Mouse (Mus musculus) stomach, postnatal 0 days (tissue): ENCODE data around the gene Senp3. TPM values are rescaled to one million over a fixed set of nuclear protein-coding genes. Genes with fewer than 3 reads are reported as not detected.

Experiments used
- ATAC-seq: fragments of 200-750 bp; cut with Nextera tagmentation; 2 replicates; pipeline ENCODE4 v1.8.0; 2017; ENCODE audit not compliant: low FRiP score, low TSS enrichment
- DNase-seq: peaks from one replicate; pipeline ENCODE4 v3.0.0-alpha.2; 2016; ENCODE audit warnings: low spot score
- H3K27ac ChIP-seq: fragments of 300-500 bp; sonication (generic); replicated peaks from 2 replicates; pipeline ENCODE4 v1.5.1; 2014; ENCODE audit warnings: mild to moderate bottlenecking, control low read depth
- H3K27me3 ChIP-seq: fragments of 300-500 bp; sonication (generic); 2 replicates; pipeline ENCODE4 v1.6.1; 2014; ENCODE audit warnings: low read length; ENCODE audit not compliant: control insufficient read depth, insufficient read depth
- H3K36me3 ChIP-seq: fragments of 300-500 bp; sonication (generic); 2 replicates; pipeline ENCODE4 v1.6.1; 2014; ENCODE audit warnings: low read length, mixed read lengths; ENCODE audit not compliant: control insufficient read depth, insufficient read depth
- H3K4me1 ChIP-seq: fragments of 300-500 bp; sonication (generic); replicated peaks from 2 replicates; pipeline ENCODE4 v1.6.1; 2014; ENCODE audit warnings: antibody characterized with exemption; ENCODE audit not compliant: control insufficient read depth, insufficient read depth
- H3K4me2 ChIP-seq: fragments of 300-500 bp; sonication (generic); replicated peaks from 2 replicates; pipeline ENCODE4 v1.6.1; 2014; ENCODE audit warnings: low read depth, mild to moderate bottlenecking, control low read depth, moderate library complexity
- H3K4me3 ChIP-seq: fragments of 300-500 bp; sonication (generic); 2 replicates; pipeline ENCODE4 v1.5.1; 2014; ENCODE audit warnings: low read depth, low read length, control low read depth
- H3K9ac ChIP-seq: fragments of 300-500 bp; sonication (generic); 2 replicates; pipeline ENCODE4 v1.6.1; 2014; ENCODE audit warnings: mild to moderate bottlenecking, low read length, control low read depth, mixed read lengths
- H3K9me3 ChIP-seq: fragments of 300-500 bp; sonication (generic); 2 replicates; pipeline ENCODE4 v1.6.1; 2016; ENCODE audit warnings: low read length; ENCODE audit not compliant: control insufficient read depth
- CTCF ChIP-seq: IDR thresholded peaks from 2 replicates; pipeline ENCODE4 v1.5.1; 2016; ENCODE audit warnings: antibody characterized with exemption, low read depth, mild to moderate bottlenecking, moderate library complexity
- EP300 ChIP-seq: optimal IDR thresholded peaks from 2 replicates; pipeline ENCODE3; 2016; ENCODE audit warnings: antibody characterized with exemption
- WGBS: fragments of 180-500 bp; shearing (Covaris S2); extraction: QIAGEN DNeasy Blood & Tissue Kit; methylation state at CpG from one replicate; pipeline ENCODE4 v1.1.7; 2014; 5-methylcytosine and 5-hydroxymethylcytosine counted together
- polyA plus RNA-seq: library from polyadenylated mRNA; unstranded; fragments of >200 nt; fragmentation: Nextera tagmentation; extraction: Ambion mirVana; gene quantifications from 2 replicates; pipeline ENCODE4 v1.2.1, GENCODE M21; 2015

Senp3 gene
- polyA plus RNA-seq, 1 experiment from 2014 or later, result 30.5 TPM

- Histone ChIP-seq H3K4me1 (0 out of 2 replicates have a peak, but pooled peaks cover 2% of the 10 kb centered on the region), H3K4me3 (peak within 1 kb of the TSS; percentile 53), H3K36me3 (peaks cover 7% of the 10 kb centered on the region), H3K27me3 (no peaks in the 10 kb centered on the region), H3K27ac (peak within 1 kb of the TSS; percentile 96), H3K9ac (peak within 1 kb of the TSS; percentile 65), H3K4me2 (peak within 1 kb of the TSS; percentile 44), H3K9me3 (no peaks in the 10 kb centered on the region)
- under 1% methylated on average over 48 of the region's 48 CpGs for WGBS
- DNase-seq, result peak; percentile 95
- TF ChIP-seq CTCF (peak; percentile 65), EP300 (peak; percentile 80)
- ATAC-seq, result peak; percentile 93
These were observed 19.5 kb downstream of the Senp3 start, which contains the start of gene Mpdu1 for GRCm38 (mm10) chr11:69662213-69662966. Gene Mpdu1 (minus strand): TSS chr11:69662642.

GRCm38 (mm10) chr11:69661221-69661881 is 20.5 kb downstream of the Senp3 start:
- 51% methylated on average over 3 of the region's 3 CpGs for WGBS
- H3K4me3 ChIP-seq, result peak overlapping the region; percentile 53
- TF ChIP-seq EP300 (no peak), CTCF (peak; percentile 15; the same call in 1 of the 2 replicates)
- 0 out of 2 replicates have a peak, but pooled peaks cover 2% of the 10 kb centered on the region for H3K4me1 ChIP-seq
- peak overlapping the region; percentile 65 for H3K9ac ChIP-seq
- peak overlapping the region; percentile 44 for H3K4me2 ChIP-seq
- peak overlapping the region; percentile 96 for H3K27ac ChIP-seq
- DNase-seq, result no peak
- H3K9me3 ChIP-seq, result no peaks in the 10 kb centered on the region
- ATAC-seq, result no peak
- H3K27me3 ChIP-seq, result no peaks in the 10 kb centered on the region
- H3K36me3 ChIP-seq, result peaks cover 8% of the 10 kb centered on the region

- 75% methylated on average over 15 of the region's 15 CpGs for WGBS
- H3K9ac ChIP-seq, result no peak overlapping the region
These were observed 24.4 kb downstream of the Senp3 start for GRCm38 (mm10) chr11:69657462-69657881.

GRCm38 (mm10) chr11:69656617-69657461 is 25.0 kb downstream of the Senp3 start:
- WGBS, result 54% methylated on average over 10 of the region's 10 CpGs
- Histone ChIP-seq H3K36me3 (peaks cover 24% of the 10 kb centered on the region), H3K4me2 (peak overlapping the region; percentile 48), H3K4me3 (peak overlapping the region; percentile 15; the same call in 1 of the 2 replicates), H3K9me3 (no peaks in the 10 kb centered on the region), H3K27ac (peak overlapping the region; percentile 86), H3K9ac (peak overlapping the region; percentile 41; the same call in 1 of the 2 replicates), H3K4me1 (no peaks in the 10 kb centered on the region), H3K27me3 (no peaks in the 10 kb centered on the region)
- ATAC-seq, result no peak
- peak; percentile 53 for DNase-seq
- TF ChIP-seq CTCF, result peak; percentile 87
- TF ChIP-seq EP300, result no peak

More at GRCm38 (mm10) chr11:69657462-69657881, 24.4 kb downstream of the Senp3 start:
- ATAC-seq, result no peak
- DNase-seq, result no peak
- Histone ChIP-seq H3K27me3 (no peaks in the 10 kb centered on the region), H3K36me3 (peaks cover 17% of the 10 kb centered on the region), H3K27ac (peak overlapping the region; percentile 86; the same call in 1 of the 2 replicates), H3K4me2 (no peak overlapping the region), H3K4me3 (no peak overlapping the region), H3K4me1 (no peaks in the 10 kb centered on the region), H3K9me3 (no peaks in the 10 kb centered on the region)
- TF ChIP-seq EP300, result no peak
- TF ChIP-seq CTCF, result no peak

GRCm38 (mm10) chr11:69656065-69656455 is 25.8 kb downstream of the Senp3 start:
- ATAC-seq (no peak), DNase-seq (no peak)
- peak overlapping the region; percentile 48 for H3K4me2 ChIP-seq
- no peak for TF ChIP-seq EP300
- TF ChIP-seq CTCF, result no peak
- H3K36me3 ChIP-seq, result peaks cover 29% of the 10 kb centered on the region
- no peaks in the 10 kb centered on the region for H3K4me1 ChIP-seq
- H3K9ac ChIP-seq, result no peak overlapping the region; the same call in 1 of the 2 replicates
- H3K9me3 ChIP-seq, result no peaks in the 10 kb centered on the region
- H3K4me3 ChIP-seq, result peak overlapping the region; percentile 27
- whole genome bisulfite sequencing, result 59% methylated on average over 5 of the region's 5 CpGs
- no peaks in the 10 kb centered on the region for H3K27me3 ChIP-seq
- peak overlapping the region; percentile 86 for H3K27ac ChIP-seq
